Mouse (Mus musculus): ENCODE measurements around the gene Pik3r2. TPM values are rescaled to one million over a fixed set of nuclear protein-coding genes. Genes with fewer than 3 reads are reported as not detected.
"Not testable (repeated sequence)": the region's sequence is repeated elsewhere in the genome, so short reads cannot be mapped to it uniquely, and the experiment has no call there.

The Pik3r2 gene
- total RNA-seq (2015) (4.6 and 5.0 TPM in 2 replicates), total RNA-seq (2017) (14.7 and 14.9 TPM in 2 replicates)

- ATAC-seq (ENCODE audit: poor library complexity, severe bottlenecking) = peak; percentile 81
Measured at GRCm38 (mm10) chr8:70776496-70777444, at the start of gene Pik3r2. Gene Pik3r2, minus strand, starts transcription at chr8:70776713.

GRCm38 (mm10) chr8:70825816-70826215 is 49.3 kb upstream of the Pik3r2 start:
- ATAC-seq (ENCODE audit: poor library complexity, severe bottlenecking) = no peak

- no peak for ATAC-seq (ENCODE audit: poor library complexity, severe bottlenecking)
Measured at GRCm38 (mm10) chr8:70823802-70824201, 47.3 kb upstream of the Pik3r2 start.

GRCm38 (mm10) chr8:70822594-70822993 is 46.1 kb upstream of the Pik3r2 start:
- ATAC-seq (ENCODE audit: poor library complexity, severe bottlenecking) = not testable (repeated sequence)

- ATAC-seq (ENCODE audit: poor library complexity, severe bottlenecking) = no peak
Measured at GRCm38 (mm10) chr8:70821992-70822391, 45.5 kb upstream of the Pik3r2 start.

- peak; percentile 97 for ATAC-seq (ENCODE audit: poor library complexity, severe bottlenecking)
Measured at GRCm38 (mm10) chr8:70821399-70821962, 45.0 kb upstream of the Pik3r2 start.

- ATAC-seq (ENCODE audit: poor library complexity, severe bottlenecking) = no peak
Measured at GRCm38 (mm10) chr8:70820101-70820935, 43.8 kb upstream of the Pik3r2 start.

- ATAC-seq (ENCODE audit: poor library complexity, severe bottlenecking) = peak; percentile 11; the same call in 1 of the 2 replicates
Measured at GRCm38 (mm10) chr8:70816679-70817078, 40.2 kb upstream of the Pik3r2 start.

- ATAC-seq (ENCODE audit: poor library complexity, severe bottlenecking) = no peak
Measured at GRCm38 (mm10) chr8:70812885-70813284, 36.4 kb upstream of the Pik3r2 start.

- no peak for ATAC-seq (ENCODE audit: poor library complexity, severe bottlenecking)
Measured at GRCm38 (mm10) chr8:70812055-70812454, 35.5 kb upstream of the Pik3r2 start.

- peak; percentile 17; the same call in 1 of the 2 replicates for ATAC-seq (ENCODE audit: poor library complexity, severe bottlenecking)
Measured at GRCm38 (mm10) chr8:70810962-70811680, 34.6 kb upstream of the Pik3r2 start.

- no peak for ATAC-seq (ENCODE audit: poor library complexity, severe bottlenecking)
Measured at GRCm38 (mm10) chr8:70808955-70809701, 32.6 kb upstream of the Pik3r2 start.

- no peak for ATAC-seq (ENCODE audit: poor library complexity, severe bottlenecking)
Measured at GRCm38 (mm10) chr8:70808239-70808638, 31.7 kb upstream of the Pik3r2 start, which contains the start of gene Il12rb1. Gene Il12rb1, plus strand, starts transcription at chr8:70808449.

- ATAC-seq (ENCODE audit: poor library complexity, severe bottlenecking) = no peak
Measured at GRCm38 (mm10) chr8:70807304-70807703, 30.8 kb upstream of the Pik3r2 start.

GRCm38 (mm10) chr8:70806541-70806940 is 30.0 kb upstream of the Pik3r2 start:
- peak; percentile 65 for ATAC-seq (ENCODE audit: poor library complexity, severe bottlenecking)

GRCm38 (mm10) chr8:70804481-70805206 is 28.1 kb upstream of the Pik3r2 start, which contains the start of gene Mast3:
Gene Mast3, minus strand, starts transcription at chr8:70805054.
- ATAC-seq (ENCODE audit: poor library complexity, severe bottlenecking) = peak; percentile 78

- ATAC-seq (ENCODE audit: poor library complexity, severe bottlenecking) = peak; percentile 58
Measured at GRCm38 (mm10) chr8:70803761-70804480, 27.4 kb upstream of the Pik3r2 start.

Data from megakaryocyte, adult 5-6 weeks (primary cell).